Mouse (Mus musculus) embryonic facial prominence, embryonic 14.5 days (tissue): ENCODE results near the gene Slc48a1. TPM values are rescaled to one million over a fixed set of nuclear protein-coding genes. Genes with fewer than 3 reads are reported as not detected.

ENCODE experiments used
- ATAC-seq: fragments of 200-750 bp; cut with Nextera tagmentation; 2 replicates; pipeline ENCODE4 v1.8.0; 2017; ENCODE audit warnings: low read depth, moderate number of reproducible peaks, moderate TSS enrichment
- DNase-seq: peaks from one replicate; pipeline ENCODE4 v3.0.0-alpha.2; 2015; ENCODE audit warnings: low spot score
- H3K27ac ChIP-seq: fragments of 300-500 bp; sonication (generic); replicated peaks from 2 replicates; pipeline ENCODE4 v1.5.1; 2014; ENCODE audit warnings: low read depth, mild to moderate bottlenecking, low read length, moderate library complexity
- H3K27me3 ChIP-seq: fragments of 300-500 bp; sonication (generic); replicated peaks from 2 replicates; pipeline ENCODE4 v1.6.1; 2014; ENCODE audit warnings: low read length; ENCODE audit not compliant: control insufficient read depth, insufficient read depth
- H3K36me3 ChIP-seq: fragments of 300-500 bp; sonication (generic); 2 replicates; pipeline ENCODE4 v1.6.1; 2014; ENCODE audit warnings: low read length, mixed read lengths; ENCODE audit not compliant: control insufficient read depth, insufficient read depth
- H3K4me1 ChIP-seq: fragments of 300-500 bp; sonication (generic); 2 replicates; pipeline ENCODE4 v1.6.1; 2014; ENCODE audit warnings: antibody characterized with exemption, low read length; ENCODE audit not compliant: control insufficient read depth, insufficient read depth
- H3K4me2 ChIP-seq: fragments of 300-500 bp; sonication (generic); 2 replicates; pipeline ENCODE4 v1.6.1; 2014; ENCODE audit warnings: low read depth, mild to moderate bottlenecking, low read length, moderate library complexity, mixed read lengths
- H3K4me3 ChIP-seq: fragments of 300-500 bp; sonication (generic); 2 replicates; pipeline ENCODE4 v1.5.1; 2014; ENCODE audit warnings: low read depth, mild to moderate bottlenecking, low read length
- H3K9ac ChIP-seq: fragments of 300-500 bp; sonication (generic); 2 replicates; pipeline ENCODE4 v1.6.1; 2014; ENCODE audit warnings: low read depth, mild to moderate bottlenecking, low read length, moderate library complexity, mixed read lengths
- H3K9me3 ChIP-seq: fragments of 300-500 bp; sonication (generic); 2 replicates; pipeline ENCODE4 v1.6.1; 2016; ENCODE audit warnings: low read length; ENCODE audit not compliant: control insufficient read depth
- WGBS: fragments of 180-500 bp; shearing (Covaris S2); extraction: QIAGEN DNeasy Blood & Tissue Kit; methylation state at CpG from one replicate; pipeline ENCODE4 v1.1.7; 2014; 5-methylcytosine and 5-hydroxymethylcytosine counted together
- polyA plus RNA-seq: library from polyadenylated mRNA; unstranded; fragments of >200 nt; fragmentation: Nextera tagmentation; extraction: Ambion mirVana; gene quantifications from 2 replicates; pipeline ENCODE4 v1.2.1, GENCODE M21; 2014

Slc48a1 gene
- polyA plus RNA-seq, 1 experiment from 2014 or later = 37.5 TPM

- ATAC-seq = no peak
- DNase-seq = no peak
- H3K27ac ChIP-seq = no peak overlapping the region
- no peaks in the 10 kb centered on the region for H3K27me3 ChIP-seq
- no peaks in the 10 kb centered on the region for H3K9me3 ChIP-seq
- H3K36me3 ChIP-seq = peaks cover 15% of the 10 kb centered on the region
- peaks cover 23% of the 10 kb centered on the region for H3K4me1 ChIP-seq
- 94% methylated on average over 17 of the region's 17 CpGs for WGBS
- H3K4me2 ChIP-seq = no peak overlapping the region
- H3K9ac ChIP-seq = no peak overlapping the region
- H3K4me3 ChIP-seq = no peak overlapping the region
Observed at GRCm38 (mm10) chr15:97816199-97816994, 38.1 kb downstream of the Slc48a1 start.

GRCm38 (mm10) chr15:97819937-97820336 is 41.6 kb downstream of the Slc48a1 start:
- H3K4me1 ChIP-seq = peaks cover 39% of the 10 kb centered on the region
- 80% methylated on average over 9 of the region's 9 CpGs for WGBS
- DNase-seq = peak; percentile 27
- no peaks in the 10 kb centered on the region for H3K9me3 ChIP-seq
- no peak overlapping the region for H3K27ac ChIP-seq
- no peak overlapping the region for H3K4me3 ChIP-seq
- peak; percentile 59; the same call in 1 of the 2 replicates for ATAC-seq
- H3K36me3 ChIP-seq = peaks cover 15% of the 10 kb centered on the region; the same call in 1 of the 2 replicates
- no peak overlapping the region for H3K9ac ChIP-seq
- H3K27me3 ChIP-seq = no peaks in the 10 kb centered on the region
- H3K4me2 ChIP-seq = no peak overlapping the region

GRCm38 (mm10) chr15:97821321-97821982 is 43.1 kb downstream of the Slc48a1 start:
- H3K27ac ChIP-seq = peak overlapping the region; percentile 41
- H3K9ac ChIP-seq = peak overlapping the region; percentile 25; the same call in 1 of the 2 replicates
- H3K36me3 ChIP-seq = peaks cover 10% of the 10 kb centered on the region; the same call in 1 of the 2 replicates
- H3K4me3 ChIP-seq = no peak overlapping the region
- no peak overlapping the region for H3K4me2 ChIP-seq
- H3K27me3 ChIP-seq = no peaks in the 10 kb centered on the region
- DNase-seq (peak; percentile 51), ATAC-seq (no peak)
- WGBS = 45% methylated on average over 10 of the region's 10 CpGs
- H3K4me1 ChIP-seq = peaks cover 52% of the 10 kb centered on the region
- H3K9me3 ChIP-seq = no peaks in the 10 kb centered on the region

GRCm38 (mm10) chr15:97821983-97822363 is 43.7 kb downstream of the Slc48a1 start:
- 51% methylated on average over 6 of the region's 6 CpGs for WGBS
- H3K36me3 ChIP-seq = peaks cover 9% of the 10 kb centered on the region; the same call in 1 of the 2 replicates
- ATAC-seq = no peak
- no peak overlapping the region for H3K4me3 ChIP-seq
- H3K9ac ChIP-seq = no peak overlapping the region
- H3K4me1 ChIP-seq = peaks cover 52% of the 10 kb centered on the region
- H3K27ac ChIP-seq = peak overlapping the region; percentile 41; the same call in 1 of the 2 replicates
- H3K27me3 ChIP-seq = no peaks in the 10 kb centered on the region
- H3K4me2 ChIP-seq = no peak overlapping the region
- H3K9me3 ChIP-seq = no peaks in the 10 kb centered on the region
- DNase-seq = no peak

- Histone ChIP-seq H3K36me3 (peaks cover 9% of the 10 kb centered on the region; the same call in 1 of the 2 replicates), H3K27ac (no peak overlapping the region), H3K27me3 (no peaks in the 10 kb centered on the region), H3K9me3 (no peaks in the 10 kb centered on the region), H3K4me2 (no peak overlapping the region), H3K4me1 (peaks cover 52% of the 10 kb centered on the region), H3K4me3 (no peak overlapping the region), H3K9ac (no peak overlapping the region)
- DNase-seq (peak; percentile 31), ATAC-seq (no peak)
- WGBS = 40% methylated on average over 10 of the region's 12 CpGs
Observed at GRCm38 (mm10) chr15:97822545-97823228, 44.4 kb downstream of the Slc48a1 start.

GRCm38 (mm10) chr15:97823479-97823878 is 45.2 kb downstream of the Slc48a1 start:
- DNase-seq (no peak), ATAC-seq (no peak)
- H3K4me3 ChIP-seq = no peak overlapping the region
- H3K27me3 ChIP-seq = no peaks in the 10 kb centered on the region
- H3K36me3 ChIP-seq = peaks cover 9% of the 10 kb centered on the region; the same call in 1 of the 2 replicates
- H3K27ac ChIP-seq = no peak overlapping the region
- peaks cover 58% of the 10 kb centered on the region for H3K4me1 ChIP-seq
- H3K9me3 ChIP-seq = no peaks in the 10 kb centered on the region
- 80% methylated on average over 12 of the region's 12 CpGs for WGBS
- no peak overlapping the region for H3K4me2 ChIP-seq
- no peak overlapping the region for H3K9ac ChIP-seq

- H3K27me3 ChIP-seq = no peaks in the 10 kb centered on the region
- H3K4me3 ChIP-seq = no peak overlapping the region
- H3K27ac ChIP-seq = no peak overlapping the region
- peaks cover 9% of the 10 kb centered on the region; the same call in 1 of the 2 replicates for H3K36me3 ChIP-seq
- no peak overlapping the region for H3K4me2 ChIP-seq
- DNase-seq (no peak), ATAC-seq (no peak)
- peaks cover 64% of the 10 kb centered on the region for H3K4me1 ChIP-seq
- no peaks in the 10 kb centered on the region for H3K9me3 ChIP-seq
- 77% methylated on average over 6 of the region's 6 CpGs for WGBS
- H3K9ac ChIP-seq = no peak overlapping the region
Observed at GRCm38 (mm10) chr15:97824042-97824441, 45.7 kb downstream of the Slc48a1 start.
